Mouse (Mus musculus): Measurements from ENCODE around the gene Esam.

The Esam gene

GRCm38 (mm10) chr9:37527396-37528224, at the start of gene Esam:
Gene Esam, plus strand, starts transcription at chr9:37528078.
- in situ Hi-C loops (cut with MboI; ENCODE audit: low sequenced_read_pairs), result no loop called here

DNA sequence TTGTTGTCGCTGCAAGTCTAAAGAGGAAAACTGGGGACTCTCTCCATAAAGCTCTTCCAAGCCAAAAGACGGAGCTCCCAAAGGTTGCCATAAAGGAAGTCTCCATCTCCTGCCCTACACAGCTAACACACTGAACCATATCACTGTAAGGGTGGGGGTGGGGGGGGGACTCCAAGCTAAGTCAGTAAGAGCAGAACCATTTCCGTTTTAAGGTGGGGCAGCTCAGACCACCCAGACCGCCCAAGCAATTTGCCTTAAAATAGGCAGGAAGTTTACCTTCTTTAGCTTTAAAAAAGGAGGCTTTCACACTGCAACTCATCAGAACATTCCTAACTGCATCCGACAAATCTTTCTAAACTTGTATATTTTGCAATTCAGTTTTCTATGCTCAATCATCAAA, 42.7 kb upstream of the Esam start:
- in situ Hi-C loops (cut with MboI; ENCODE audit: low sequenced_read_pairs), result no loop called here

- in situ Hi-C loops (cut with MboI; ENCODE audit: low sequenced_read_pairs), result no loop called here
Observed at GRCm38 (mm10) chr9:37488041-37488440, 39.8 kb upstream of the Esam start.

GRCm38 (mm10) chr9:37488611-37489396, 39.1 kb upstream of the Esam start, which contains the start of gene Msantd2:
Gene Msantd2, plus strand, starts transcription at chr9:37489319.
- in situ Hi-C loops (cut with MboI; ENCODE audit: low sequenced_read_pairs), result no loop called here

DNA sequence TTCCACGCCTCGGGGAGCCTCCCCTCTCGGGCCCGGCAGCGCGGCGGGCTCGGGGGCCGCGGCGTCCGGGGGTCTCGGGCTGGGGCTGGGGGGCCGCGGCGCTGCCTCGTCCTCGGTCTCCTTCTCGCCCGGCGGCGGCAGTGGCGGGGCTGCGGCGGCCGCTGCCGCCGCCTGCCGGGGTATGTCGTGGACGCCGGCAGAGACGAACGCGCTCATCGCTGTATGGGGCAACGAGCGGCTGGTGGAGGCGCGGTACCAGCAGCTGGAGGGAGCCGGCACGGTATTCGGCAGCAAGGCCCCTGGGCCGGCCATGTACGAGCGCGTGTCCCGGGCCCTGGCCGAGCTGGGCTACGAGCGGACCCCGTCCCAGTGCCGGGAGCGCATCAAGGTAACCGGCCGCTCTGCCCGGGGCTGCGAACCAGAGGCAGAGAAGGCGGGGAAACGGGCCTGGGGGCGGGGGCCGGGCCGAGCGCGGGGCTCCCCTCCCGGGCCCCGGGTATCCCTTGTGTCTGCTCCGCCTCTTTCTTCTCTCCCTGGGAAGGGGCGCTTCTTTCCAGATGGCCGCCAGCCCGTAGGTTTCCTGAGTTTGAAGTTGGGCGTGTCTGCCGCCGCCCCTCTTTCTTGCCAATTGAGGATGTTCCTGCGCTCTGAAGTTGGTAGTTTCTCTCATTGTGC, 38.3 kb upstream of the Esam start:
- in situ Hi-C loops (cut with MboI; ENCODE audit: low sequenced_read_pairs), result no loop called here

- in situ Hi-C loops (cut with MboI; ENCODE audit: low sequenced_read_pairs), result no loop called here
Observed at GRCm38 (mm10) chr9:37495761-37496160, 32.1 kb upstream of the Esam start.

DNA sequence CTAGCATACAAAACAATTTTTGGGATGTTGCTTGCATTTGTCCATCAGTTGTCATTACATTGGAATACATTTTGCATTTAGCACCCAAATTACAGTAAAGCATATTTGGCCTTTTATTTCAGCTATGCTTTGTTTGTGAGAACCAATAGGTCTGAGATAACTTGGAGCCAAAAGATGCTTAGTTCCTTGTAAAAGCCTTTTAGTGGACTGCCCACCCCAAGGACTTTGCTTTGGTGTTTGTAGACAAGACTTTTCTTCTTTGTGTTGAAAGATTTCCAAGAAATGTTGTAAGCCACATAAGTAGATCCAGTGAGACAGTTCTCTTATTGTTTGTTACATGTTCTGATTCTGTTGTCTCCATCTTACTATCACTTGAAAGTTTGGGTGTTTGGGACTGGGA, 31.6 kb upstream of the Esam start:
- in situ Hi-C loops (cut with MboI; ENCODE audit: low sequenced_read_pairs), result no loop called here

- in situ Hi-C loops (cut with MboI; ENCODE audit: low sequenced_read_pairs), result no loop called here
Observed at GRCm38 (mm10) chr9:37500201-37500600, 27.7 kb upstream of the Esam start.

DNA sequence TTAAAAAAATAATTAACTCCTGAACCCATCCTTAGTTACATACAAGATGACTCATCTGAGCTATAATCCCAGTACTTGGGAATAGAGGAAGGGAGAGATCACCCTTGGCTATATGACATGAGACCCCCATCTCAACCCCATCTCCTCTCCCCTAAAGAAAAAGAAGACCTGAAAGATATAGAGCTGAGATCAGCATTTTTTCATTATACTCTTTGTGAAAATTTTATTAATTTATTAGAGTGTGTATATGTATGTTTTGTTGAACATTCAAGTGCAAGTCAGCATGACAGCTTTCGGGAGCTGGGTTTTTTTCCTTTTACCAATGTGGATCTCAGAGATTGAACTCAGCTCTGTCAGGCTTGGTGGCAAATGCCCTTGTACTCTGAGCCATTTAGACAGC, 26.7 kb upstream of the Esam start:
- in situ Hi-C loops (cut with MboI; ENCODE audit: low sequenced_read_pairs), result no loop called here

GRCm38 (mm10) chr9:37504348-37504747, 23.5 kb upstream of the Esam start:
- in situ Hi-C loops (cut with MboI; ENCODE audit: low sequenced_read_pairs), result no loop called here

DNA sequence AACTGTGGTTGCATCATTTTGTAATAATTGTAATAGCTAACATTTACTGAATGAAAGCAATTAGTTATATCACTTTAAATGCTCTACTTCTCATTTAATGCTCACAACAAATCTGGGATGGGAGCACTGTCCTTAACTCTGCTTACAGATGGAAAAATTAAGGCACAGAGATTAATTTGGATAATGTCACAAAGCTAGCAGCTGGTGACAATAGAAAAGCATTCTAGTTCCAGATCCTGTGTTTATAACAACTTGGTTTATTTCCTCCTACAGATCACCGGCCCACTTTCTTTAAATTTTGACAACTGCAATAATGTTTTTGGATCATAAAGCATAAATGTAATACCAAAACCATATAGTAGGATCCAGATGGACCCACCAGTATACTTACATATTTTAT, 21.9 kb upstream of the Esam start:
- in situ Hi-C loops (cut with MboI; ENCODE audit: low sequenced_read_pairs), result no loop called here

- in situ Hi-C loops (cut with MboI; ENCODE audit: low sequenced_read_pairs), result no loop called here
Observed at GRCm38 (mm10) chr9:37512097-37512496, 15.8 kb upstream of the Esam start.

- in situ Hi-C loops (cut with MboI; ENCODE audit: low sequenced_read_pairs), result no loop called here
Observed at GRCm38 (mm10) chr9:37514456-37514855, 13.4 kb upstream of the Esam start.

- in situ Hi-C loops (cut with MboI; ENCODE audit: low sequenced_read_pairs), result no loop called here
Observed at GRCm38 (mm10) chr9:37517467-37517866, 10.4 kb upstream of the Esam start.

DNA sequence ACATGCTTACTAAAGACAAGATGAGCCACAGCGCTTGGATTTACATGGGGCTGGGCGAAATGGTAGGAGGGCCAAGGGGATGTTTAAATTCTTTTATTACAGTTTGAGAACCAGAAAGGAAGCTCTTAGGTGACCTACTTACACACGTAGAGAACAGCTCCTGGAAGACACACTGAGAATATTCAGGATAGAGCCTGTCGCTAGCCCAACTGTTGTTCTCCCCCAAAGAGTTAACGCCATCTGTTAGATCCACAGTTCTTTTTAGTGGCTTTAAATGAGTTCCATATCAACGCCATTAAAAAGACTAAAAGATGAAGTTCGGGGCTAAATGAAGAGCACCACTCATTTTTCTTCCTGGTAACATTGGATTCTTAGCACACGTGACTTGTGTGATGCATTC, 8.9 kb upstream of the Esam start:
- in situ Hi-C loops (cut with MboI; ENCODE audit: low sequenced_read_pairs), result no loop called here

- in situ Hi-C loops (cut with MboI; ENCODE audit: low sequenced_read_pairs), result no loop called here
Observed at GRCm38 (mm10) chr9:37519995-37520394, 7.9 kb upstream of the Esam start.

DNA sequence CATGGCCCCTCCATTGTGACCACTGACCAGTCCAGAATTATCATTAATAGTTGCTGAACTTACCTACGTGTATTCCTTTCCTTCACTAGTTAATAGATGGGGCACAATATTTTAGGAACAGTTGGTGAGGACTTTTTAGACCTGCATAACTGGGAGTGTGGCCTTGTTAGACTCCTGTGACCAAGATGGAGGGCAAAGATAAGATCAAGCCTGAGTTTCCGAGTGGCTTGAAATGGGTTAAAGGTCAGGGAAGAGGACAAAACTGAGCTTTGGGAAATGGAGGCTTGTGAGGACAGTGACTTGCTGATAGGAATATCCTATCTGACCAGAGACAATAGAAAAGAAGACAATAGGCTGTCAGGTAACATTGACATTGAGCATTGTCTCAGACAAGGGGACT, 2.4 kb upstream of the Esam start:
- in situ Hi-C loops (cut with MboI; ENCODE audit: low sequenced_read_pairs), result no loop called here

- in situ Hi-C loops (cut with MboI; ENCODE audit: low sequenced_read_pairs), result no loop called here
Observed at GRCm38 (mm10) chr9:37526443-37527395, 1.2 kb upstream of the Esam start.

DNA sequence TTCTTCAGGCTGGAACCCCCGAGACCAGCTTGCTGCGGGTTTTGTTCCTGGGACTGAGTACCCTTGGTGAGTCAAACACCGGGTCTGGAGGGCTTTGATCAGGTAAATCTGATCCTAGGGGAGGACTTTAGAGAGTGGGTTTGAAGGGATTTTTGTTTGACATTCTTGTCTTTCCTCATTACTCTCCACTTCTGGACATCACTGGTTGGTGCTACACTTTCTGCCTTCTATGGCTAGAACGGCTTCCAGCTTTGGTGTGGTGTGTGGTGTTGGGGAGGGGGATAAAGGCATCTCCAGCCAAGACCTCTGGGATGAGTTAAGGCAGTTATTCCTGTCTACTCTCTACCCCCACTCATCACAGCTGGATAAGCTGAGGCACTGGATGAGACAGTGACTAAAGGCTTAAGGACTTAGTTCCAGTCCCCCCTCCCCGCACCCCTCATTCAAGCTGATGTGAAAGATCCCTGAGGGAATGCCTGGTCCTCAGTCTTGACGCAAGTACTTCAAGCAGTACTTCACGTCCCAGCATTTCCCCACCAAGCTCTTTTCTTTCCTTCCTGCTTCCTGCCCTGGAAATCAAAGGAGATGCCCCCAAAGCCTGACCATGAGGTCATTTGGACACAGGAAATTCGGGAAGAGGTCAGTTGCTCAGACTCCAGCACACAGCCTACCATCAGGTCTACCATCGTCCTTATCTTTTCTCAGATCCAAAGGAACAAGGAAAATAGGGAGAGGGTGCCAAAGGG, 520 bp downstream of the Esam start:
- in situ Hi-C loops (cut with MboI; ENCODE audit: low sequenced_read_pairs), result no loop called here
